In the genomic region with DNA sequence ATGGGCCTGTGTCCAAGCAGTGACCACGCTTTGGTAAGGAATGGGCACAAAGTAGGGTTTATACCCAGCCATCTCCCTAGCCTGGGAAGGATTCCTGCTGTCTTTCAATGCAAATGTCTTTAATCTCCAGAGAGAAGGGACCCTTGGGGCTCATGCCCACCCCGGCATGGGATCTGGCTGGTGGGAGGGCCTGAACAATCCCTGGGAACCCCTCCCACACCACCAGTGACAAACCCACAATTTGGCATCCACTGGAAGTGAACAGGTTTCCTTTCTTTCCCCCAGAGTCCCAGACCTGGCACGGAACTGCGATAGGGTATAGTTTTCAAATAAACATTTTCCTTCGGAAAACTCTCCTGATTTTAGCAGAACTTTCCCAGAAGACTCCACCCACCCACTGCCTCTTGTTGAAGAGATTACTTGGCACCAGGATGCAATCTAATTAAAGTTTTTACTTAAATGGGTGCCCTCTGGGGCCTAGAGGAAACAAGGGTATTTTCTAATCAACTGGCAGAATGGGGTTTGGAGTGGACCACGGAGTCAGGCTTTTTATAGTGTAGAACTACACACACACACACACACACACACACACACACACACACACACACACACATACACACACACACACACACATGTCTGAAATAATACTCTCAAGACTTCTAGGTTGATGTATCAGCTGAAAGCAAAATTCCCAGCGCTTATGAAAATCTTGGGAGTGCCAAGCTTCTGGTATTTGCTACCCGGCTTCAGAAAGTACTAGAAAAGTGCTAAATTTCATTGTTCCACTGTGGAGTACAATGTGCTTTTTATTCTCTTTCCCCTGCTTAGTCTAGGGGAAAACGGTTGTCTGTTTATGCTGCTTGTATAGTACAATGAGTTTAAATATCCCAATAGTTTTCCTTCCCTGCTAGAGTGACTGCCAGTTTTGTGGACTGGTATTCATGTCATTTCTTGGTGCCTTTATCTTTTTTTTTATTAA, we compare ENCODE assay signal across 19 mouse cellular contexts.
DNase-seq lines count a peak whose midpoint lies in the region; ATAC-seq and TF ChIP-seq lines count a peak whose summit lies in the region.
"Had no signal": no experiment of that assay in that cellular context is flagged by ENCODE, and none has a peak within 500 bp of the region (broad histone marks: within the 10 kb centered on the region; RNA-seq: fewer than 3 reads in every experiment).

No protein-coding gene starts in this region.

- no peak overlapping the region for H3K4me3 ChIP-seq in gastrocnemius, adult 2 months
- H3K4me3 ChIP-seq in lung, embryonic 16.5 days (ENCODE audit: low read length) = no peak overlapping the region
- H3K4me3 ChIP-seq in forebrain, embryonic 15.5 days = no peak overlapping the region
- H3K4me3 ChIP-seq: hindbrain, embryonic 15.5 days; layer of hippocampus, adult 2 months; liver, embryonic 15.5 days; neural tube, embryonic 12.5 days had no signal

- H3K4me2 ChIP-seq in lung, embryonic 16.5 days (ENCODE audit: low read depth, low read length) = no peak overlapping the region
- H3K4me2 ChIP-seq in forebrain, embryonic 15.5 days (replicated peaks) = no peak overlapping the region
- H3K4me2 ChIP-seq: hindbrain, embryonic 15.5 days; liver, embryonic 15.5 days; neural tube, embryonic 12.5 days had no signal

- peak overlapping the region; percentile 49 for H3K27ac ChIP-seq in gastrocnemius, adult 2 months
- H3K27ac ChIP-seq in lung, embryonic 16.5 days (ENCODE audit: low read length) = peak overlapping the region; percentile 36; the same call in 1 of the 2 replicates
- H3K27ac ChIP-seq in forebrain, embryonic 15.5 days (replicated peaks) = 0 out of 2 replicates have a peak overlapping the region, but pooled peaks have one; percentile 34
- H3K27ac ChIP-seq: hindbrain, embryonic 15.5 days; layer of hippocampus, adult 2 months; liver, embryonic 15.5 days; macrophage; neural tube, embryonic 12.5 days; stomach, postnatal 0 days had no signal

- no peaks in the 10 kb centered on the region for H3K9me3 ChIP-seq in lung, embryonic 16.5 days (ENCODE audit: control insufficient read depth, low read length)
- no peaks in the 10 kb centered on the region for H3K9me3 ChIP-seq in forebrain, embryonic 15.5 days
- H3K9me3 ChIP-seq: hindbrain, embryonic 15.5 days; liver, embryonic 15.5 days; neural tube, embryonic 12.5 days had no signal

- H3K4me1 ChIP-seq in lung, embryonic 16.5 days (replicated peaks; ENCODE audit: control insufficient read depth, insufficient read depth, low read length) = peaks cover 7% of the 10 kb centered on the region
- peaks cover 17% of the 10 kb centered on the region for H3K4me1 ChIP-seq in forebrain, embryonic 15.5 days
- H3K4me1 ChIP-seq: liver, embryonic 15.5 days had no signal

- TF ChIP-seq CTCF in gastrocnemius, adult 2 months (IDR thresholded peaks at IDR 0.05) = no peak

- no peak overlapping the region for H3K9ac ChIP-seq in lung, embryonic 16.5 days (ENCODE audit: low read length)
- no peak overlapping the region for H3K9ac ChIP-seq in forebrain, embryonic 15.5 days (replicated peaks)
- H3K9ac ChIP-seq: hindbrain, embryonic 15.5 days; liver, embryonic 15.5 days; neural tube, embryonic 12.5 days had no signal

- no peaks in the 10 kb centered on the region for H3K36me3 ChIP-seq in lung, embryonic 16.5 days (ENCODE audit: control insufficient read depth, insufficient read depth, low read length)
- no peaks in the 10 kb centered on the region for H3K36me3 ChIP-seq in forebrain, embryonic 15.5 days
- H3K36me3 ChIP-seq: hindbrain, embryonic 15.5 days; liver, embryonic 15.5 days; neural tube, embryonic 12.5 days had no signal

- intact Hi-C loops in gastrocnemius, adult 2 months (cut with DNase I) = no loop called here

- no peak for ATAC-seq in lung, embryonic 16.5 days (ENCODE audit: low read depth)
- ATAC-seq in forebrain, embryonic 15.5 days (replicated peaks) = peak; percentile 71
- ATAC-seq: intestine, embryonic 16.5 days had no signal

- DNase-seq in gastrocnemius, adult 2 months = no peak
- DNase-seq in gastrocnemius, adult 18-20 months (ENCODE audit: low spot score) = no peak
- no peak for DNase-seq in lung, postnatal 36 days
- peak; percentile 30 for DNase-seq in NIH3T3 (ENCODE audit: low read depth)
- DNase-seq in adrenal gland, adult 8-10 months = no peak
- DNase-seq in cerebellum, adult 11-12 months = no peak
- DNase-seq: gastrocnemius, postnatal 14 days; heart, postnatal 14 days; kidney, postnatal 10 days; thymus, postnatal 14 days had no signal

- whole genome bisulfite sequencing in lung, embryonic 16.5 days = 55% methylated on average over 9 of the region's 9 CpGs
- 27% methylated on average over 9 of the region's 9 CpGs for WGBS in forebrain, embryonic 15.5 days

- H3K27me3 ChIP-seq in lung, embryonic 16.5 days (ENCODE audit: control insufficient read depth, insufficient read depth, low read depth, low read length) = no peaks in the 10 kb centered on the region
- no peaks in the 10 kb centered on the region for H3K27me3 ChIP-seq in forebrain, embryonic 15.5 days
- H3K27me3 ChIP-seq: hindbrain, embryonic 15.5 days; liver, embryonic 15.5 days; neural tube, embryonic 12.5 days had no signal
